Mouse (Mus musculus) forebrain, embryonic 13.5 days (tissue): ENCODE measurements around the gene Mybbp1a. TPM values are rescaled to one million over a fixed set of nuclear protein-coding genes. Genes with fewer than 3 reads are reported as not detected.

ENCODE experiments used
- ATAC-seq: fragments of 200-750 bp; cut with Nextera tagmentation; 2 replicates; pipeline ENCODE4 v1.8.0; 2017
- H3K27ac ChIP-seq: fragments of 300-500 bp; sonication (generic); 2 replicates; pipeline ENCODE4 v1.5.1; 2015; ENCODE audit warnings: inconsistent platforms, mild to moderate bottlenecking, moderate library complexity
- H3K27me3 ChIP-seq: fragments of 300-500 bp; sonication (generic); 2 replicates; pipeline ENCODE4 v1.6.1; 2015; ENCODE audit warnings: mild to moderate bottlenecking, inconsistent platforms
- H3K36me3 ChIP-seq: fragments of 300-500 bp; sonication (generic); 2 replicates; pipeline ENCODE4 v1.6.1; 2015; ENCODE audit warnings: mild to moderate bottlenecking, inconsistent platforms; ENCODE audit not compliant: poor library complexity, severe bottlenecking
- H3K4me1 ChIP-seq: fragments of 300-500 bp; sonication (generic); 2 replicates; pipeline ENCODE4 v1.6.1; 2015; ENCODE audit warnings: inconsistent platforms
- H3K4me2 ChIP-seq: fragments of 300-500 bp; sonication (generic); 2 replicates; pipeline ENCODE4 v1.6.1; 2015; ENCODE audit warnings: inconsistent platforms, mild to moderate bottlenecking, moderate library complexity
- H3K4me3 ChIP-seq: fragments of 300-500 bp; sonication (generic); 2 replicates; pipeline ENCODE4 v1.5.1; 2015; ENCODE audit warnings: mild to moderate bottlenecking, inconsistent platforms
- H3K9ac ChIP-seq: fragments of 300-500 bp; sonication (generic); 2 replicates; pipeline ENCODE4 v1.6.1; 2015; ENCODE audit warnings: mild to moderate bottlenecking, inconsistent platforms
- H3K9me3 ChIP-seq: fragments of 300-500 bp; sonication (generic); replicated peaks from 2 replicates; pipeline ENCODE4 v1.6.1; 2016; ENCODE audit warnings: inconsistent platforms
- WGBS: fragments of 180-500 bp; shearing (Covaris S2); methylation state at CpG from one replicate; pipeline ENCODE4 v1.1.7; 2015; 5-methylcytosine and 5-hydroxymethylcytosine counted together
- polyA plus RNA-seq: library from polyadenylated mRNA; unstranded; fragments of >200 nt; fragmentation: Nextera tagmentation; extraction: Ambion mirVana; gene quantifications from 2 replicates; pipeline ENCODE4 v1.2.1, GENCODE M21; 2015

Mybbp1a gene
- polyA plus RNA-seq = 111 and 122 TPM in 2 replicates

DNA sequence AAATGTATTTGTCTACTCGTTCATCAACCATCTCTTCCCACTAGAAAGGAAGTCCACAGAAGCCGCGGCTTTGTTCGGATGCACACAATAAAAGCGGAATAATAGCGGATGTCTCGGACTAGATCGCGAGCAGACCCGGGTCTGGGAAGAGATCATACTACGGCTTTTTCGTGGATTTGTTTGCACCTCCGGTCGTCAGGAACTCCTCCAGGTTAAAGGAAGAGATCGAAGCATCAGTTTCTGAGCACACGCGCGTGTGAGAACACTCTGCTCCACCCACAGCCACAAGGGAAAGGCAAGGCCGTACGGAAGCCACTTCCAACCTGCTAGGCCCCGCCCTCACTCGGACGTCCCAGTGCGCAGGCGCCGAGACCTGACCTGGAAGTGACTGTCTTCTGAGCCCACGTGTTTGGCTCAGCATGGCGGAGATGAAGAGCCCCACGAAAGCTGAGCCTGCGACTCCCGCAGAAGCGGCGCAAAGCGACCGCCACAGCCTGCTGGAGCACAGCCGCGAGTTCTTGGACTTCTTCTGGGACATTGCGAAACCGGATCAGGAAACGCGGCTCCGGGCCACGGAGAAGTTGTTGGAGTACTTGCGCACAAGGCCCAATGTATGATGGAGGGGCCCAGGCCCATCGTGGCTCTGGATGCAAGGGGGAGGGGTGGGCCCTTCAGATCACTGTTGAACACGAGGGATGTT is at the start of gene Mybbp1a:
TSS of gene Mybbp1a (plus strand) at position 391 of the 700 bp plus-strand sequence.
- WGBS = 2% methylated on average over 46 of the region's 46 CpGs
- no peaks in the 10 kb centered on the region for H3K9me3 ChIP-seq

DNA sequence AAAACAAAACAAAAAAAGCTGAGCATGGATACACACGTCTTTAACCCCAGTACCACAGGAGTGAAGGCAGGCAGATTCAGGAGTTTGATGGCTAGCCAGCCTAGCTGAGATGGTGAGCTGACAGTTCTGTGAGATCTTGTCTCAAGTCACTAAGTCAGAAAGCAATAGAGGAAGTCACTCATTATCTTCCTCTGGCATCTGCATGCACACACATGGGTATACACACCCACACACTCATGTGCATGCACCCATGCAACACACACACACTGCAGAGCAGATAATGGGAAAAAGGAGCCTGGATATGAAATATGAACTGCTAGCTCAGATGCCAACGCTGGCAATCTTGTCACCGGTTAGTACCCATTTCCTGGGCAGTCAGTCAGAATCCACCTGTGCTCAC is 47.9 kb upstream of the Mybbp1a start:
- WGBS = 96% methylated on average over 3 of the region's 3 CpGs
- Histone ChIP-seq H3K9ac (no peak overlapping the region), H3K4me3 (no peak overlapping the region), H3K9me3 (no peaks in the 10 kb centered on the region), H3K4me1 (0 out of 2 replicates have a peak, but pooled peaks cover 4% of the 10 kb centered on the region), H3K27ac (no peak overlapping the region), H3K4me2 (no peak overlapping the region), H3K27me3 (no peaks in the 10 kb centered on the region), H3K36me3 (no peaks in the 10 kb centered on the region)
- no peak for ATAC-seq

More for the DNA sequence above, at the start of gene Mybbp1a:
- peak; percentile 95 for ATAC-seq
- H3K27ac ChIP-seq = peak within 1 kb of the TSS; percentile 95
- peak within 1 kb of the TSS; percentile 95 for H3K4me3 ChIP-seq
- peak within 1 kb of the TSS; percentile 88 for H3K9ac ChIP-seq
- H3K36me3 ChIP-seq = peaks cover 41% of the 10 kb centered on the region
- H3K4me2 ChIP-seq = peak within 1 kb of the TSS; percentile 99
- H3K27me3 ChIP-seq = no peaks in the 10 kb centered on the region
- peaks cover 19% of the 10 kb centered on the region for H3K4me1 ChIP-seq

DNA sequence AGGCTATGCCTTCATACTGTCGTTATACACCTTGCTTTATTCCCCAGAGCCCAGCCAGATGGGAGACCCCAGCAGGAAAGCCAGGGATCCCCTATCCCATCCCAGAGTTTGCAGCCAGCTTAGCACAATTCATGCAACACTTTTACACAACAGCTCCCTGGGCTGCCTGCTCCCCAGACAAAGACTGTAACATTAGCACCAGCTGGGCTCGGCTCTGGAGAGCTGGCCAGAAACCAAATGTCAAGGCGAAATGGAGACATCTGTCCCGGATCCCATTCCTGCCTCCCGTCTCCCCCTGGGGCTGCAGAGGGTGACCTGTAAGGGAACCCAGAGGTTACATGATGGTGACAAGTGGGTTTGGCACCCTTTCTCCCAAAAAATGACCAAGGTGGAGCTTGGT is 47.5 kb upstream of the Mybbp1a start:
- Histone ChIP-seq H3K4me2 (no peak overlapping the region), H3K27ac (no peak overlapping the region), H3K4me1 (0 out of 2 replicates have a peak, but pooled peaks cover 4% of the 10 kb centered on the region), H3K36me3 (no peaks in the 10 kb centered on the region), H3K4me3 (no peak overlapping the region), H3K9ac (no peak overlapping the region), H3K27me3 (no peaks in the 10 kb centered on the region), H3K9me3 (no peaks in the 10 kb centered on the region)
- 52% methylated on average over 5 of the region's 5 CpGs for WGBS
- no peak for ATAC-seq

DNA sequence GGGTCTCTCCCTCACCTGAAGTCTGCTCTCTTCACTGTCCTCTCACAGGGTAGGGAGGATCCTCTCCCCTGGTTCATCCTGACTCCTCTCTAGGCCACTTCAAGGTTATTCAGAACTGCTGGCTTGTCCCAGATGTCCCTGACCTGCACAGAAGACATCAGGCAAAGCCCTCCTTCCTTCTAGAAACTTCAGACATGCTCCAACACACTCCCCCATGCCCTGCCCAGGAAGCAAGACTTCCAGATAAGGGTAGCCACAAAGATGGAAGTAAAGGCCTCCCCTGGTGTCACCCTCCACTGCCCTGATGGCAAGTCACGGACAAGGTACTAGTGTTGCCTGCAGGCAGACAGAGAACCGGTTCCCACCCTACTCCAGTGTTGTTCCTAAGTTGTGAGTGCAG is 46.5 kb upstream of the Mybbp1a start:
- ATAC-seq = no peak
- no peak overlapping the region for H3K4me2 ChIP-seq
- no peaks in the 10 kb centered on the region for H3K27me3 ChIP-seq
- no peak overlapping the region for H3K27ac ChIP-seq
- WGBS = 81% methylated on average over 2 of the region's 2 CpGs
- H3K4me3 ChIP-seq = no peak overlapping the region
- no peak overlapping the region for H3K9ac ChIP-seq
- 0 out of 2 replicates have a peak, but pooled peaks cover 4% of the 10 kb centered on the region for H3K4me1 ChIP-seq
- H3K9me3 ChIP-seq = no peaks in the 10 kb centered on the region
- no peaks in the 10 kb centered on the region for H3K36me3 ChIP-seq

DNA sequence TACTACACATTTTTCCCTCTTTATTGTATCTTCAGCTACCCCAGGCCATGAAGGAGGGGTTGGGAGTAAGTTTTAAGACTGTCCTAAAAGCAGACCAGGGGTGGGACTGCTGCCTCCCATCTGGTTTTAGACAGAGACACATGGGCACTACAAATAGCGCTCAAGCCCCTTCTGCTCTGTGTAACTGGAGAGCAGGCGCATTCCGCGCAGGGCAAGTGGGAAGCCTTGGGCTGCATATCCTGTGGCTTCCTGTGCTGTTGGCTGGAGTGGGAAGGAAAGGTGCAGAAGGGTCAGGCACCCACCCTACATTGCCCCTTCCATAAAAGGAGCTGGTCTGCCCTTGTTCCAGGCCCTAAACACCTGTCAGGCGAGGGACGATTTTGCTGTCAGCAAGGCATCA is 45.5 kb upstream of the Mybbp1a start:
- no peak overlapping the region for H3K4me2 ChIP-seq
- no peaks in the 10 kb centered on the region for H3K9me3 ChIP-seq
- no peaks in the 10 kb centered on the region for H3K36me3 ChIP-seq
- ATAC-seq = no peak
- WGBS = 91% methylated on average over 6 of the region's 6 CpGs
- no peak overlapping the region for H3K4me3 ChIP-seq
- H3K27ac ChIP-seq = no peak overlapping the region
- no peaks in the 10 kb centered on the region for H3K27me3 ChIP-seq
- no peak overlapping the region for H3K9ac ChIP-seq
- 0 out of 2 replicates have a peak, but pooled peaks cover 4% of the 10 kb centered on the region for H3K4me1 ChIP-seq

DNA sequence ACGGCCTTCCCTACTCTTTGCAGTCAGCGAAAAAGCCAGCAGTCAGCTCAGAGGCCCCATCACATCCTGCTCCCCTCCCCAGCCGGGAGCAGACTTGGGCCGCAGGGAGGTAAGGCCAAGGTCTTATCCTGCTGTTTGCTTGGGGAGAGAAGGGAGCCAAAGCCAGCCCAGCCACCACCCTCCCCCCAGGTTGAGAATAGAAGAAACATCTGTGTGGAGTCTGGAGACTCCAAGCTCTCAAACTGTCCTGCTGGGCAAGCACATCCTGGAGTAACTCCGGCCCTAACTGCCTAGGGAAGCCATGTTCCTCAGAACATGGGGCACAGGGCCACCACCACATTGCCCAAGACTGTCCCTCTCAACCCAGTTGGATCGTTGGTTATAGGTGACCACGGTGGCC is 44.5 kb upstream of the Mybbp1a start:
- Histone ChIP-seq H3K27me3 (no peaks in the 10 kb centered on the region), H3K9ac (no peak overlapping the region), H3K36me3 (no peaks in the 10 kb centered on the region), H3K4me2 (no peak overlapping the region), H3K4me3 (no peak overlapping the region), H3K9me3 (no peaks in the 10 kb centered on the region), H3K27ac (no peak overlapping the region), H3K4me1 (0 out of 2 replicates have a peak, but pooled peaks cover 4% of the 10 kb centered on the region)
- 90% methylated on average over 7 of the region's 7 CpGs for WGBS
- no peak for ATAC-seq

DNA sequence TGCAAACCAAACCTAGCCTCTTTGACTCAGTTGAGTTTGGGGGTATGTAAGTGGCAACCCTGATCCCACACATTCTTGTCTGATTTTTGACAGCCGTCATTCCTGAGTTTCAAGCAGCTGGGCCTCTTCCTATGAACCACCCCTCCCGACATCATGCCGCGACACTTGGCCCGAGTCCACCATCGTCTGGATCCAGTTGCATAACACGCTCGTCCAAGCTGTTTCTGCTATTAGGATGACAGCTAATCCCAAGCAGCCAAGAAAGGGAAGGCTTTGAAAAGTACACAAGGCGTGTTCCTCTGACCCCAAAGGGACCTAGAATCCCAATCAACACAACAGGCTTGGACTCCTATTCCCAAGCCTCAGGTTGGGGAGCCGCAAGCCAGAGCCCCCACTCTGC is 44.1 kb upstream of the Mybbp1a start:
- H3K9ac ChIP-seq = no peak overlapping the region
- no peak overlapping the region for H3K4me3 ChIP-seq
- no peak overlapping the region for H3K27ac ChIP-seq
- no peak for ATAC-seq
- 0 out of 2 replicates have a peak, but pooled peaks cover 4% of the 10 kb centered on the region for H3K4me1 ChIP-seq
- H3K4me2 ChIP-seq = no peak overlapping the region
- no peaks in the 10 kb centered on the region for H3K9me3 ChIP-seq
- WGBS = 85% methylated on average over 10 of the region's 10 CpGs
- H3K36me3 ChIP-seq = no peaks in the 10 kb centered on the region
- no peaks in the 10 kb centered on the region for H3K27me3 ChIP-seq

DNA sequence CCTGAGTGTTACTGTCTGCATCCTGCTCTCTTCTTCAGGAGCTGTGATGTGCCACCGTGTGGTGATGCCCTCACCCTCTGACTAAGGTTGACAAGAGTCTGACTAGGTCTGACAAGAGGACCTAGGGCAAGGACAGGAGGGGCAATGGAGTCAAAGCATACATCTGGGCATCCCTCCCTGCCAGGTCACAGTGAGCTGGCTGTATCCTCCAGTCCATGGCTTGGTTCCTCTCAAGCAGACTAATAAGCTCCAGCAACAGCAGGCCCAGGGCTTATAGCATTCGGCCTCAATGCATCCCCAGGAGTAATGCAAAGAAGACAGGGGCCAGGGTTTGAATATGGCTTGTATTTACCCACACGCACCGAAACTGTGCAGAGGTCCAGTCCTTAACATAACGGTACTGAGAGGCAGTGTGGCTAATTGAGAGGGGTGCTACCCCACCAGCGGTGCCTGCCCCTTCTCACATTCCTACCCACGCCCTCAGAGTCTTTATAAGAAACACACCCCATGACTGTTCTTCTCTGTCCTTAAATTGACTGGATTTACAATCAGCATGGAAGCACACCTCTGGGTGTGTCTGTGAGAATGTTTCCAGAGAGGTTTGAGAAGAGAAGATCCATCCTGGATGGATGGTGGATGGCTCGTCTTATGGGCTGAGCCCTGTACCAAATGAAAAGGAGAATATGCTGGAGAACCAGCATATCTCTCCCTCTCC is 43.2 kb upstream of the Mybbp1a start:
- Histone ChIP-seq H3K27me3 (no peaks in the 10 kb centered on the region), H3K27ac (no peak overlapping the region), H3K36me3 (no peaks in the 10 kb centered on the region), H3K9me3 (no peaks in the 10 kb centered on the region), H3K4me2 (no peak overlapping the region), H3K9ac (no peak overlapping the region), H3K4me3 (no peak overlapping the region), H3K4me1 (0 out of 2 replicates have a peak, but pooled peaks cover 4% of the 10 kb centered on the region)
- WGBS = 87% methylated on average over 8 of the region's 8 CpGs
- no peak for ATAC-seq

DNA sequence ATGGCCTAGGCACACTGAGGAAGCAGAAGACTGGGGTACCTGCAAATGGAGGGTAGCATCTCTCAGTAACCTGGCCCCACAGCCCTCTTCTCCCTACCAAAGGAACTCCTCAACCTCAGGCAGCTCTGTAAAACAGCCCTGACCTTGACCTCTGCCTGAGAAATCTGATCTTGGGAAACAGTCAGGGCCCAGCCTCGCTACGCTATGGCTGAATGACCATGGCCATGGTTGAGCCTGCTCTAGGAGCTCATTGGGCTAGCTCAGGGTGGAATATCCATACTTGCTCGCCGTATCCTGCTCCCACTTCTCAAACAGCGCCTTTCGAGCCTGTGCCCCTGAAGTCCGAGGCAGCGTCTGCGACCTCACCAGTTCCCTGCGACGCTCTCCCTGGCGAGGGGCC is 40.1 kb upstream of the Mybbp1a start:
- no peak for ATAC-seq
- Histone ChIP-seq H3K27ac (no peak overlapping the region), H3K4me2 (no peak overlapping the region), H3K4me1 (no peaks in the 10 kb centered on the region), H3K9me3 (no peaks in the 10 kb centered on the region), H3K27me3 (0 out of 2 replicates have a peak, but pooled peaks cover 5% of the 10 kb centered on the region), H3K36me3 (no peaks in the 10 kb centered on the region), H3K9ac (no peak overlapping the region), H3K4me3 (no peak overlapping the region)
- whole genome bisulfite sequencing = 87% methylated on average over 12 of the region's 12 CpGs

DNA sequence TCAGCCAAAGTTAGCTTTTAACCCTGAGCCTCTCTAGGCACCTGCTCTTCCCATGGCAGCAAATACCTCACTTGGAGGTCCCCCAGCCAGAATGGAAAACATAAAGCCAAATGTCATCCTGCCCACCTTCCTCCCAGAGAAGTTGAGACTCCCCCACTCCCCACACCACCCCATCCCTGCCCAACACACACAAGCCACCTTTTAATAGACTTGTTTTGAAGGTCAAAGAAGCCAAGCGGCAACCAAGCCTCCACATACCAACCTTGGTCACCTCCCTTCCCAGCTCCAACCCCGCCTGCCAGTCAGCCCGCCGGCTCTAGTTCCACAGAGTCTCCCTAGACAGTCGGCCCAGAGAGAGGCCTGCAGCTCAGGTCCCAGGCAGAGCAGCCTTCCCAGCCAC is 39.1 kb upstream of the Mybbp1a start:
- Histone ChIP-seq H3K4me2 (no peak overlapping the region), H3K36me3 (no peaks in the 10 kb centered on the region), H3K4me3 (no peak overlapping the region), H3K4me1 (no peaks in the 10 kb centered on the region), H3K9ac (no peak overlapping the region), H3K27ac (no peak overlapping the region), H3K9me3 (no peaks in the 10 kb centered on the region), H3K27me3 (0 out of 2 replicates have a peak, but pooled peaks cover 5% of the 10 kb centered on the region)
- WGBS = 88% methylated on average over 5 of the region's 5 CpGs
- no peak for ATAC-seq

DNA sequence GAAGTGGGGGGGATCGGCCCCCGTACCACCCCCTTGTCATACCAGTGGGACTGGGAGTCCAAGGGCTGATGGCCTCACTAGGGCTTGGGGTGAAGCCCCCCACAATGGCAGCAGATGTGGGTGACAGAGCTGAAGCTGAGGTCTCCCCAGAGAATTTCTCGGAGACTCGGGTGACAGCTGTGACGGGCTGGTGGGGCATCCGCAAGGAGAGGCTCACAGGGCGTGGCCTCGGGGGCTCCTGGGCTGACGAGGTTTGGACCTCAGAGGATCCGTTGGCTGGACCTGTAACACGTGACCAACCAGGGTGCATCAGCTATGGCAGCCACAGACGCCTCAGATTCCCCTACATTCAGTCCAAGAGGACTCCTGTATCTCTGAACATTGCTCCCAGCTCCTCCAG is 38.2 kb upstream of the Mybbp1a start:
- 89% methylated on average over 12 of the region's 12 CpGs for WGBS

DNA sequence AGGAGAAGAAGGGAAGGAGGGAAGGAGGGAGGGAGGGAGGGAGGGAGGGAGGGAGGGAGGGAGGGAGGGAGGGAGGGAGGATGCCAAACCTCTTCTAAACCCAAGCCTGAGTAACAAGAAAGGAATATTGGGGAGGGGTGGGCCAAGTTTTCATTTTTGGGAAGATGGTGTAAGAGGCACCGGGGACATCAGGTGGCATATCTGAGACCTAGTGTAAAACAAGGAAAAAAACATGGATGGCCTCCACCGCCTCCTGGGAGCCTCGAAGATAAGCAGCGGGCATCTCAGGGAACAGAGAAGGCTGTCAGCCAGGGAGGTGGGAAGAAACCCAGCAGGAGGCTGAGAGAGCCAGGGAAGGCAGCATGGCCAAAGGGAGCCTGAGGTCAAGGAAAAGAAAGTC is 35.6 kb upstream of the Mybbp1a start:
- 70% methylated on average over 4 of the region's 4 CpGs for WGBS
- no peak overlapping the region for H3K27ac ChIP-seq
- H3K9me3 ChIP-seq = no peaks in the 10 kb centered on the region
- no peaks in the 10 kb centered on the region for H3K36me3 ChIP-seq
- peaks cover 2% of the 10 kb centered on the region for H3K4me1 ChIP-seq
- ATAC-seq = no peak
- H3K4me2 ChIP-seq = no peak overlapping the region
- H3K4me3 ChIP-seq = no peak overlapping the region
- H3K27me3 ChIP-seq = peaks cover 21% of the 10 kb centered on the region
- H3K9ac ChIP-seq = no peak overlapping the region

More for the DNA sequence above, 38.2 kb upstream of the Mybbp1a start:
- Histone ChIP-seq H3K27ac (no peak overlapping the region), H3K36me3 (no peaks in the 10 kb centered on the region), H3K4me1 (no peaks in the 10 kb centered on the region), H3K27me3 (0 out of 2 replicates have a peak, but pooled peaks cover 5% of the 10 kb centered on the region), H3K4me2 (no peak overlapping the region), H3K9ac (no peak overlapping the region), H3K4me3 (no peak overlapping the region), H3K9me3 (no peaks in the 10 kb centered on the region)
- ATAC-seq = no peak
